Mouse (Mus musculus): Measurements from ENCODE around the gene Fam50a. TPM values are rescaled to one million over a fixed set of nuclear protein-coding genes. Genes with fewer than 3 reads are reported as not detected.
"Not testable (repeated sequence)": the region's sequence is repeated elsewhere in the genome, so short reads cannot be mapped to it uniquely, and the experiment has no call there.

Gene Fam50a
- polyA plus RNA-seq, 1 experiment from 2014 or later, result 62.3 TPM

- H3K27ac ChIP-seq, result peak within 1 kb of the TSS; percentile 35
- ATAC-seq (ENCODE audit: low FRiP score), result peak; percentile 89
- peak within 1 kb of the TSS; percentile 58 for H3K9ac ChIP-seq
Measured at GRCm38 (mm10) chrX:74353467-74353770, 40.6 kb downstream of the Fam50a start, which contains the start of gene Lage3. Gene Lage3, minus strand, starts transcription at chrX:74353618.

GRCm38 (mm10) chrX:74357069-74357468 lies 44.2 kb downstream of the Fam50a start:
- not testable (repeated sequence) for H3K27ac ChIP-seq; ATAC-seq (ENCODE audit: low FRiP score); H3K4me2 ChIP-seq (replicated peaks); H3K9ac ChIP-seq; H3K27me3 ChIP-seq; H3K4me3 ChIP-seq; H3K36me3 ChIP-seq; H3K9me3 ChIP-seq (replicated peaks); H3K4me1 ChIP-seq
- WGBS, result 84% methylated on average over 3 of the region's 3 CpGs

More at GRCm38 (mm10) chrX:74353467-74353770, 40.6 kb downstream of the Fam50a start, which contains the start of gene Lage3:
- no peaks in the 10 kb centered on the region for H3K9me3 ChIP-seq (replicated peaks)
- 29% methylated on average over 7 of the region's 22 CpGs for WGBS
- peak within 1 kb of the TSS; percentile 41 for H3K4me3 ChIP-seq
- no peaks in the 10 kb centered on the region for H3K36me3 ChIP-seq
- no peaks in the 10 kb centered on the region for H3K4me1 ChIP-seq
- peak within 1 kb of the TSS; percentile 56 for H3K4me2 ChIP-seq (replicated peaks)
- no peaks in the 10 kb centered on the region for H3K27me3 ChIP-seq

GRCm38 (mm10) chrX:74359171-74359570 lies 46.3 kb downstream of the Fam50a start:
- H3K9ac ChIP-seq, result no peak overlapping the region
- no peak overlapping the region for H3K4me3 ChIP-seq
- no peaks in the 10 kb centered on the region for H3K36me3 ChIP-seq
- no peak overlapping the region for H3K27ac ChIP-seq
- no peak for ATAC-seq (ENCODE audit: low FRiP score)
- no peaks in the 10 kb centered on the region for H3K9me3 ChIP-seq (replicated peaks)
- H3K27me3 ChIP-seq, result no peaks in the 10 kb centered on the region
- 59% methylated on average over 11 of the region's 11 CpGs for WGBS
- no peak overlapping the region for H3K4me2 ChIP-seq (replicated peaks)
- H3K4me1 ChIP-seq, result no peaks in the 10 kb centered on the region

- no peaks in the 10 kb centered on the region for H3K27me3 ChIP-seq
- no peaks in the 10 kb centered on the region for H3K9me3 ChIP-seq (replicated peaks)
- H3K4me3 ChIP-seq, result peak overlapping the region; percentile 55
- H3K27ac ChIP-seq, result no peak overlapping the region
- 68% methylated on average over 10 of the region's 10 CpGs for WGBS
- H3K9ac ChIP-seq, result peak overlapping the region; percentile 82
- H3K4me1 ChIP-seq, result peaks cover 9% of the 10 kb centered on the region
- ATAC-seq (ENCODE audit: low FRiP score), result no peak
- H3K36me3 ChIP-seq, result no peaks in the 10 kb centered on the region
- peak overlapping the region; percentile 62 for H3K4me2 ChIP-seq (replicated peaks)
Measured at GRCm38 (mm10) chrX:74367512-74367911, 54.7 kb downstream of the Fam50a start.

GRCm38 (mm10) chrX:74368209-74368909 lies 55.5 kb downstream of the Fam50a start:
- peak; percentile 74 for ATAC-seq (ENCODE audit: low FRiP score)
- 31% methylated on average over 48 of the region's 49 CpGs for WGBS

More at GRCm38 (mm10) chrX:74368209-74368909, 55.5 kb downstream of the Fam50a start:
- Histone ChIP-seq H3K4me1 (peaks cover 11% of the 10 kb centered on the region), H3K36me3 (no peaks in the 10 kb centered on the region), H3K27ac (peak overlapping the region; percentile 70), H3K9ac (peak overlapping the region; percentile 82), H3K9me3 (replicated peaks) (no peaks in the 10 kb centered on the region), H3K27me3 (no peaks in the 10 kb centered on the region), H3K4me2 (replicated peaks) (peak overlapping the region; percentile 62), H3K4me3 (peak overlapping the region; percentile 55)

Small RNA genes within 50 kb of the gene (microRNA-seq; reads per million reads assigned to microRNA genes)
- gene Mir7091 (not detected), gene Mir7092 (not detected)

Other genes with a start within 250 kb of the Fam50a start
- gene Opn1mw, start 185.6 kb upstream of the Fam50a start, polyA plus RNA-seq (2016; fragmentation: Nextera tagmentation; extraction: Ambion mirVana), result not detected in 2 replicates
- 14.9 and 16.7 TPM in 2 replicates for gene Mecp2, start 177.7 kb upstream of the Fam50a start, polyA plus RNA-seq (2016; fragmentation: Nextera tagmentation; extraction: Ambion mirVana)
- gene Tex28, start 145.2 kb upstream of the Fam50a start, polyA plus RNA-seq (2016; fragmentation: Nextera tagmentation; extraction: Ambion mirVana), result not detected in 2 replicates
- 0.10 and 0.18 TPM in 2 replicates for gene Tktl1, start 135.8 kb upstream of the Fam50a start, polyA plus RNA-seq (2016; fragmentation: Nextera tagmentation; extraction: Ambion mirVana)
- gene Flna, start 63.2 kb upstream of the Fam50a start, polyA plus RNA-seq (2016; fragmentation: Nextera tagmentation; extraction: Ambion mirVana), result 253 and 262 TPM in 2 replicates
- 17.0 and 18.2 TPM in 2 replicates for gene Emd, start 58.3 kb upstream of the Fam50a start, polyA plus RNA-seq (2016; fragmentation: Nextera tagmentation; extraction: Ambion mirVana)
- gene Rpl10, start 42.2 kb upstream of the Fam50a start, polyA plus RNA-seq (2016; fragmentation: Nextera tagmentation; extraction: Ambion mirVana), result 520 and 550 TPM in 2 replicates
- gene Taz, start 31.1 kb upstream of the Fam50a start, polyA plus RNA-seq (2016; fragmentation: Nextera tagmentation; extraction: Ambion mirVana), result 80.2 and 85.6 TPM in 2 replicates
- 6.3 and 6.5 TPM in 2 replicates for gene Dnase1l1, start 30.7 kb upstream of the Fam50a start, polyA plus RNA-seq (2016; fragmentation: Nextera tagmentation; extraction: Ambion mirVana)
- 140 and 143 TPM in 2 replicates for gene Atp6ap1, start 15.9 kb upstream of the Fam50a start, polyA plus RNA-seq (2016; fragmentation: Nextera tagmentation; extraction: Ambion mirVana)
- 697 and 732 TPM in 2 replicates for gene Gdi1, start 8.0 kb upstream of the Fam50a start, polyA plus RNA-seq (2016; fragmentation: Nextera tagmentation; extraction: Ambion mirVana)
- 48.6 and 51.8 TPM in 2 replicates for gene Plxna3, start 16.0 kb downstream of the Fam50a start, polyA plus RNA-seq (2016; fragmentation: Nextera tagmentation; extraction: Ambion mirVana)
- 90.1 and 94.4 TPM in 2 replicates for gene Lage3, start 40.6 kb downstream of the Fam50a start, polyA plus RNA-seq (2016; fragmentation: Nextera tagmentation; extraction: Ambion mirVana)
- gene Ubl4a, start 60.2 kb downstream of the Fam50a start, polyA plus RNA-seq (2016; fragmentation: Nextera tagmentation; extraction: Ambion mirVana), result 56.7 and 63.1 TPM in 2 replicates
- gene Slc10a3, start 60.3 kb downstream of the Fam50a start, polyA plus RNA-seq (2016; fragmentation: Nextera tagmentation; extraction: Ambion mirVana), result 10.1 and 10.5 TPM in 2 replicates
- gene Fam3a, start 80.2 kb downstream of the Fam50a start, polyA plus RNA-seq (2016; fragmentation: Nextera tagmentation; extraction: Ambion mirVana), result 32.1 and 33.7 TPM in 2 replicates
- 24.2 and 27.7 TPM in 2 replicates for gene Ikbkg, start 80.3 kb downstream of the Fam50a start, polyA plus RNA-seq (2016; fragmentation: Nextera tagmentation; extraction: Ambion mirVana)
- 48.8 and 52.9 TPM in 2 replicates for gene G6pdx, start 116.2 kb downstream of the Fam50a start, polyA plus RNA-seq (2016; fragmentation: Nextera tagmentation; extraction: Ambion mirVana)
- not detected in 2 replicates for gene Gm6880, start 168.4 kb downstream of the Fam50a start, polyA plus RNA-seq (2016; fragmentation: Nextera tagmentation; extraction: Ambion mirVana)